Mouse (Mus musculus) CH12.LX (cell line): Measurements from ENCODE around the gene Emc10. TPM values are rescaled to one million over a fixed set of nuclear protein-coding genes. Genes with fewer than 3 reads are reported as not detected.

Experiments
- DNase-seq: peaks from one replicate; pipeline ENCODE4 v3.0.0-alpha.2; 2013; ENCODE audit errors: extremely low read depth
- H3K27ac ChIP-seq: 2 replicates; pipeline ENCODE4 v1.5.1; 2012; ENCODE audit warnings: low read depth, mild to moderate bottlenecking, control low read depth, moderate library complexity; ENCODE audit not compliant: insufficient read depth
- H3K27me3 ChIP-seq: replicated peaks from 2 replicates; pipeline ENCODE3; 2012; ENCODE audit warnings: inconsistent platforms
- H3K36me3 ChIP-seq, 2 experiments: replicated peaks in 1 of 2; 2 replicates each; pipeline versions ENCODE3 to v1.6.1; 2012; ENCODE audit warnings: inconsistent platforms in 1 of 2, low read length in 1 of 2, mild to moderate bottlenecking in 1 of 2, mixed read lengths in 1 of 2, moderate library complexity in 1 of 2; ENCODE audit not compliant: control insufficient read depth in 1 of 2, insufficient read depth in 1 of 2
- H3K4me1 ChIP-seq, 2 experiments: 2 replicates each; pipeline ENCODE4 v1.6.1; 2012; ENCODE audit warnings: inconsistent platforms in 1 of 2, moderate library complexity in 1 of 2; ENCODE audit not compliant: insufficient read depth in 2 of 2, control insufficient read depth in 1 of 2
- H3K4me2 ChIP-seq: 2 replicates; pipeline ENCODE4 v1.6.1; 2012; ENCODE audit warnings: low read depth, mild to moderate bottlenecking, control low read depth; ENCODE audit not compliant: poor library complexity, insufficient read depth, severe bottlenecking
- H3K4me3 ChIP-seq, 3 experiments: fragments of 150-350 bp in 1 of 3; sonication (generic) in 1 of 3; replicated peaks in 1 of 3; 2 replicates each; pipeline versions ENCODE3 to v1.5.1; 2011 to 2012; ENCODE audit warnings: low read depth in 2 of 3, low read length in 2 of 3, mild to moderate bottlenecking in 2 of 3, moderate library complexity in 2 of 3, control low read depth in 1 of 3, improper control_type of control experiment in 1 of 3, inconsistent platforms in 1 of 3, mixed read lengths in 1 of 3; ENCODE audit not compliant: poor library complexity in 1 of 3
- H3K79me2 ChIP-seq: replicated peaks from 2 replicates; pipeline ENCODE4 v1.6.1; 2012; ENCODE audit warnings: mild to moderate bottlenecking, moderate library complexity; ENCODE audit not compliant: control insufficient read depth, poor library complexity, insufficient read depth, severe bottlenecking; ENCODE audit errors: extremely low read depth
- H3K9ac ChIP-seq: 2 replicates; pipeline ENCODE4 v1.6.1; 2012; ENCODE audit warnings: low read depth, mild to moderate bottlenecking, control low read depth, moderate library complexity; ENCODE audit not compliant: insufficient read depth
- H3K9me3 ChIP-seq: replicated peaks from 2 replicates; pipeline ENCODE3; 2012; ENCODE audit warnings: low read length, inconsistent platforms, mixed read lengths
- BHLHE40 ChIP-seq: IDR thresholded peaks from 2 replicates; pipeline ENCODE4 v1.6.1; 2011; ENCODE audit warnings: mild to moderate bottlenecking, low read depth, low read length, improper control_type of control experiment
- CHD1 ChIP-seq: IDR thresholded peaks from 2 replicates; pipeline ENCODE4 v1.6.1; 2012; ENCODE audit warnings: low read depth, low read length, improper control_type of control experiment, inconsistent platforms
- CHD2 ChIP-seq: IDR thresholded peaks from 2 replicates; pipeline ENCODE4 v1.6.1; 2011; ENCODE audit warnings: low read length, improper control_type of control experiment
- CTCF ChIP-seq, 2 experiments: IDR thresholded peaks in 1 of 2; conservative IDR thresholded peaks in 1 of 2; 2 replicates each; pipeline ENCODE4 v1.5.1; 2011 to 2012; ENCODE audit warnings: low read depth in 2 of 2, low read length in 2 of 2, improper control_type of control experiment in 1 of 2, inconsistent platforms in 1 of 2, mild to moderate bottlenecking in 1 of 2, moderate library complexity in 1 of 2
- E2F4 ChIP-seq: IDR thresholded peaks from 2 replicates; pipeline ENCODE4 v1.6.1; 2011; ENCODE audit warnings: low read depth, low read length, improper control_type of control experiment; ENCODE audit not compliant: insufficient replicate concordance
- EP300 ChIP-seq: IDR thresholded peaks from 2 replicates; pipeline ENCODE4 v1.6.1; 2011; ENCODE audit warnings: low read length, improper control_type of control experiment
- ETS1 ChIP-seq: conservative IDR thresholded peaks from 2 replicates; pipeline ENCODE4 v1.6.1; 2012; ENCODE audit warnings: low read depth, mild to moderate bottlenecking, inconsistent platforms, low read length, improper control_type of control experiment, moderate library complexity
- GABPA ChIP-seq: IDR thresholded peaks from 2 replicates; pipeline ENCODE4 v1.6.1; 2012; ENCODE audit warnings: low read depth, low read length, improper control_type of control experiment, inconsistent platforms; ENCODE audit not compliant: insufficient replicate concordance
- IRF4 ChIP-seq: IDR thresholded peaks from 2 replicates; pipeline ENCODE4 v1.6.1; 2014; ENCODE audit warnings: low read depth, mild to moderate bottlenecking, inconsistent platforms, low read length, improper control_type of control experiment
- MAFK ChIP-seq: IDR thresholded peaks from 2 replicates; pipeline ENCODE4 v1.6.1; 2011; ENCODE audit warnings: low read length, improper control_type of control experiment; ENCODE audit not compliant: insufficient replicate concordance
- MAX ChIP-seq: IDR thresholded peaks from 2 replicates; pipeline ENCODE4 v1.6.1; 2011; ENCODE audit warnings: low read length, improper control_type of control experiment
- MAZ ChIP-seq: IDR thresholded peaks from 2 replicates; pipeline ENCODE4 v1.6.1; 2012; ENCODE audit warnings: low read depth, mild to moderate bottlenecking, inconsistent platforms, low read length, improper control_type of control experiment, moderate library complexity
- MXI1 ChIP-seq: IDR thresholded peaks from 2 replicates; pipeline ENCODE4 v1.6.1; 2011; ENCODE audit warnings: mild to moderate bottlenecking, low read depth, low read length, improper control_type of control experiment
- MYC ChIP-seq: IDR thresholded peaks from 2 replicates; pipeline ENCODE4 v1.6.1; 2011; ENCODE audit warnings: low read depth, mild to moderate bottlenecking, improper control_type of control experiment, low read length
- NELFE ChIP-seq: IDR thresholded peaks from 2 replicates; pipeline ENCODE4 v1.6.1; 2011; ENCODE audit warnings: low read depth, low read length, improper control_type of control experiment
- PAX5 ChIP-seq: IDR thresholded peaks from 2 replicates; pipeline ENCODE4 v1.6.1; 2012; ENCODE audit warnings: low read length, inconsistent platforms, mixed read lengths
- POLR2A ChIP-seq: IDR thresholded peaks from 2 replicates; pipeline ENCODE4 v1.6.1; 2011; ENCODE audit warnings: low read depth, mild to moderate bottlenecking, improper control_type of control experiment, low read length
- POLR2AphosphoS2 ChIP-seq: IDR thresholded peaks from 2 replicates; pipeline ENCODE4 v1.6.1; 2011; ENCODE audit warnings: low read depth, low read length, improper control_type of control experiment
- RAD21 ChIP-seq: IDR thresholded peaks from 2 replicates; pipeline ENCODE4 v1.6.1; 2011; ENCODE audit warnings: low read depth, mild to moderate bottlenecking, low read length, improper control_type of control experiment, moderate library complexity
- RCOR1 ChIP-seq: conservative IDR thresholded peaks from 2 replicates; pipeline ENCODE4 v1.6.1; 2012; ENCODE audit warnings: low read depth, mild to moderate bottlenecking, inconsistent platforms, low read length, improper control_type of control experiment
- SIN3A ChIP-seq: IDR thresholded peaks from 2 replicates; pipeline ENCODE4 v1.6.1; 2012; ENCODE audit warnings: low read length, improper control_type of control experiment, inconsistent platforms
- TBP ChIP-seq: conservative IDR thresholded peaks from 2 replicates; pipeline ENCODE4 v1.6.1; 2011; ENCODE audit warnings: low read depth, low read length, improper control_type of control experiment
- TCF12 ChIP-seq: IDR thresholded peaks from 2 replicates; pipeline ENCODE4 v1.6.1; 2014; ENCODE audit warnings: low read depth, mild to moderate bottlenecking, inconsistent platforms, low read length, improper control_type of control experiment
- USF1 ChIP-seq: IDR thresholded peaks from 2 replicates; pipeline ENCODE4 v1.6.1; 2014; ENCODE audit warnings: low read depth, mild to moderate bottlenecking, inconsistent platforms, low read length, improper control_type of control experiment
- USF2 ChIP-seq: conservative IDR thresholded peaks from 2 replicates; pipeline ENCODE4 v1.6.1; 2011; ENCODE audit warnings: low read depth, low read length, improper control_type of control experiment
- ZKSCAN1 ChIP-seq: IDR thresholded peaks from 2 replicates; pipeline ENCODE4 v1.6.1; 2012; ENCODE audit warnings: low read depth, inconsistent platforms, low read length, improper control_type of control experiment, borderline replicate concordance
- ZMIZ1 ChIP-seq: IDR thresholded peaks from 2 replicates; pipeline ENCODE4 v1.6.1; 2012; ENCODE audit warnings: low read depth, mild to moderate bottlenecking, inconsistent platforms, low read length, improper control_type of control experiment
- dilution Hi-C: fragments of 300-500 bp; cut with MboI; formaldehyde crosslinking; loops from 2 replicates; pipeline ENCODE4 v1.14.3; 2020; ENCODE audit warnings: low sequenced_read_pairs; ENCODE audit not compliant: extremely low pct_unique_long_range_greater_than_20kb, extremely low pct_ligation_motif_present
- in situ Hi-C: fragments of 300-500 bp; cut with MboI; formaldehyde crosslinking; loops from 3 replicates; pipeline ENCODE4 v1.14.3; 2019; ENCODE audit warnings: low sequenced_read_pairs, low pct_ligation_motif_present, low pct_unique_long_range_greater_than_20kb, mixed read lengths
- polyA plus RNA-seq: library from polyadenylated mRNA; unstranded; fragments of >175 nt; gene quantifications from 2 replicates; pipeline ENCODE4 v1.2.1, GENCODE M21; 2012; ENCODE audit warnings: low read depth; ENCODE audit not compliant: insufficient read length
- total RNA-seq, 2 experiments: library from RNA; depleted of rRNA; stranded (reverse); fragments of 300-350 nt in 1 of 2; fragments of >200 nt in 1 of 2; gene quantifications; 2 replicates each; pipeline ENCODE4 v1.2.3; 2012 to 2014

The Emc10 gene
- total and polyA plus RNA-seq, 3 experiments, result 14.4 to 49.1 (median 32.4) TPM

DNA sequence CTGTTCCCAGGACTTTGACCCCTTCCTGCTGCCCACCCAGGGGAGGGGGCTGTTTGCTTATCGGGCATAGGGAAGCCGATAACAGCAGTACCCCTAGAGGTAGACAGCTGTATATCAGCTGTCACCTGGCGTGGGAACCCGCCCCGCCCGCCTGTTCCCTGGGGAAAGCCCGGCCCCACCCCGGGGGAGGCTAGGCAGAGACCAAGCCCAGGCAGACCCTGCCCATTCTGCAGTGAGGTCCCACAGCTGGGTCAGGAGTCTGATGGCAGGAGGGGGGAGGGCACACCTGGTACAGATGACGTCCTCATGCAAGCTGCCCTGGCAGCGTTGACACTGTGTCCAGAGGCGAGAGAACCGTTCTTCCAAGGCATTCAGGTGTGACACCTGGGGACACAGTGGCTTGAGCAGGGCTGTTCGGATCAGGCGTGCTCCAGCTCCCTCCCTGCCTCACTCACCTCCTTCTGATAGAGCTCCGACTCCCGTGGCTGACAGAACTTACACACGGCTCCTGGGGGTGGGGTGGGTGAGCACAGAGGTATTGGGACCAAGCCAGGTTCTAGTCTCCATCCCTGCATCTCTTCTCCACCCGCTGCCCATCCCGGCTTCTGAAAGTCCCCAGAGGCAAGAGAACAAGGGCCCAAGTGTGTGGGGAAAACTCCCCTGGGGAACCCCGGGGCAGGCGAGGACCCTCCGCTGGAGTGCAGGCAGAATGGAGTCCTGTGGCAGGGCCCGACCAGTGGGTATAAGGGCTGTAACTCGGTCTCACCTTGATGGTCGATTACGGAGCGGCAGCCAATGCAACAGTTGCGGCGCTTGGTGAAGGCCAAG, 36.8 kb upstream of the Emc10 start (continued):
- TF ChIP-seq ZKSCAN1, result no peak

DNA sequence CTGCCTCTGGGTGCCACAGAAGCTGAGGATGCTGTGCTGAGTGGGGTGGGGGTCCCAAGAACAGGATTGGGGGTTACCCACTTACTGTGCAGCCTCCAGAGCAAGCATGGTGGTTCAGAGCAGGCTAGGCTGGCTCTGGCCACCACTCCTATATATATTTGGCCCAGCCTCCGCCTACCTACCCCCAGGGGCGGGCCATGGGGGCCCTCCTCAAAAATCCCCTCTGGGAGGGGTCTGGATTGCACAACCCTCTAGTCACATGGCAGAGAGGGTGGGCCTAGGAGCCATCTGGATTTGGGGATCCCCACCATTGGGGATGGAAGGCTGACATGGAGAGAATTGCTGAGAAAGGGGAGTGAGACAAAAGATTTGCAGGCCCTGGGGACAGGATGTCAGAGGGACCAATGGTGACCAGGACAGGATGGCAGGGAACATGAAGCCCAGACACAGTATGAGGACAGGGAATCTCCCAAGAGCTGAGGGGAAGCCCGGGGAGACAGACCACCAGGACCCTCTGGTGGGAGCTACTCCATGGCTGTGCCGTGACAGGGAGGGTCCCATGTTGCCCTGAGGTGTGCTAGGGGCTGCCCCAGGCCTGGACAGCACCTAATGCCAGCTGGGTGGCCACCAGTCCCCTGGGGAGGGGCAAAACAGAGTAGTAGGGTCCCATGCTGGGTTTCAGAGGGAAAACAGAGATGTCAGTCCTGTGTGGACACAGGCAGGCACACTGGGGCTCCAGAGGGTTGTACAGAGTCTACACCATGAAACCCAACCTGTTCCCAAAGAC, 35.8 kb upstream of the Emc10 start, which contains the start of gene Spib:
Gene Spib, minus strand, starts transcription at position 126 of the 787 bp plus-strand sequence.
- peak within 1 kb of the TSS; percentile 52 for H3K4me2 ChIP-seq
- DNase-seq, result peak; percentile 75
- dilution Hi-C loops (no loop called here), in situ Hi-C loops (no loop called here)
- H3K9me3 ChIP-seq, result no peaks in the 10 kb centered on the region
- no peaks in the 10 kb centered on the region for H3K27me3 ChIP-seq
- TF ChIP-seq MYC (peak; percentile 61; the same call in 1 of the 2 replicates), ETS1 (peak; percentile 88), CTCF (conservative IDR thresholded peaks at IDR 0.05 in 1 of 2, IDR thresholded peaks at IDR 0.05 in 1 of 2; ENCODE audit: low read depth in 2 of 2, low read length in 2 of 2) (no peak), CHD1 (no peak), MAFK (no peak), TBP (peak; percentile 95), SIN3A (0 out of 2 replicates have a peak, but pooled peaks have one; percentile 31), MAZ (peak; percentile 93), GABPA (no peak), E2F4 (no peak), BHLHE40 (peak; percentile 60; the same call in 1 of the 2 replicates), ZMIZ1 (peak; percentile 98), RAD21 (no peak), POLR2AphosphoS2 (peak; percentile 81; the same call in 1 of the 2 replicates), USF2 (peak; percentile 35; the same call in 1 of the 2 replicates), RCOR1 (0 out of 2 replicates have a peak, but pooled peaks have one; percentile 15), ZKSCAN1 (no peak), NELFE (peak; percentile 97), TCF12 (peak; percentile 91; the same call in 1 of the 2 replicates), IRF4 (no peak), EP300 (peak; percentile 51; the same call in 1 of the 2 replicates), PAX5 (no peak), USF1 (peak; percentile 78), POLR2A (peak; percentile 95), CHD2 (peak; percentile 49; the same call in 1 of the 2 replicates), MAX (0 out of 2 replicates have a peak, but pooled peaks have one; percentile 35), MXI1 (peak; percentile 51)
- TF ChIP-seq, all 38 proteins: peak for 18
- peak within 1 kb of the TSS; percentile 77 for H3K9ac ChIP-seq
- peak within 1 kb of the TSS; percentile 65 to 77 (median 72) for H3K4me3 ChIP-seq
- H3K27ac ChIP-seq, result peak within 1 kb of the TSS; percentile 98
- peaks cover 10% of the 10 kb centered on the region for H3K79me2 ChIP-seq
- H3K4me1 ChIP-seq, result peaks cover 48 to 57% of the 10 kb centered on the region in 2 experiments
- H3K36me3 ChIP-seq, result peaks cover 31 to 68% of the 10 kb centered on the region in 2 experiments
